Mouse (Mus musculus) forebrain, postnatal 0 days (tissue): ENCODE data around the gene Tacc2. TPM values are rescaled to one million over a fixed set of nuclear protein-coding genes. Genes with fewer than 3 reads are reported as not detected.

Experiments used
- ATAC-seq: fragments of 200-750 bp; cut with Nextera tagmentation; 2 replicates; pipeline ENCODE4 v1.8.0; 2017; ENCODE audit warnings: mild to moderate bottlenecking, moderate library complexity
- DNase-seq: peaks from one replicate; pipeline ENCODE4 v3.0.0-alpha.2; 2015
- H3K27ac ChIP-seq: fragments of 300-500 bp; sonication (generic); 2 replicates; pipeline ENCODE4 v1.5.1; 2014; ENCODE audit warnings: low read depth, mild to moderate bottlenecking, antibody characterized with exemption, low read length, moderate library complexity, mixed read lengths
- H3K27me3 ChIP-seq: fragments of 300-500 bp; sonication (generic); 2 replicates; pipeline ENCODE4 v1.6.1; 2014; ENCODE audit warnings: mild to moderate bottlenecking, low read length, mixed read lengths; ENCODE audit not compliant: insufficient read depth
- H3K36me3 ChIP-seq: fragments of 300-500 bp; sonication (generic); 2 replicates; pipeline ENCODE4 v1.6.1; 2014; ENCODE audit warnings: mild to moderate bottlenecking, moderate library complexity; ENCODE audit not compliant: insufficient read depth
- H3K4me1 ChIP-seq: fragments of 300-500 bp; sonication (generic); 2 replicates; pipeline ENCODE4 v1.6.1; 2014; ENCODE audit warnings: antibody characterized with exemption; ENCODE audit not compliant: insufficient read depth
- H3K4me2 ChIP-seq: fragments of 300-500 bp; sonication (generic); 2 replicates; pipeline ENCODE4 v1.6.1; 2014; ENCODE audit warnings: low read depth, mild to moderate bottlenecking, moderate library complexity
- H3K4me3 ChIP-seq: fragments of 300-500 bp; sonication (generic); 2 replicates; pipeline ENCODE4 v1.5.1; 2014; ENCODE audit warnings: low read depth, low read length, mixed read lengths
- H3K9ac ChIP-seq: fragments of 300-500 bp; sonication (generic); 2 replicates; pipeline ENCODE4 v1.6.1; 2014; ENCODE audit warnings: mild to moderate bottlenecking
- H3K9me3 ChIP-seq: fragments of 300-500 bp; sonication (generic); 2 replicates; pipeline ENCODE4 v1.6.1; 2016; ENCODE audit warnings: low read length
- CTCF ChIP-seq: sonication (generic); IDR thresholded peaks from 2 replicates; pipeline ENCODE4 v1.5.1; 2016; ENCODE audit warnings: antibody characterized with exemption, control low read depth, low read depth
- WGBS: fragments of 180-500 bp; shearing (Covaris S2); extraction: QIAGEN DNeasy Blood & Tissue Kit; methylation state at CpG from one replicate; pipeline ENCODE4 v1.1.7; 2014; 5-methylcytosine and 5-hydroxymethylcytosine counted together
- polyA plus RNA-seq: library from polyadenylated mRNA; unstranded; fragments of >200 nt; fragmentation: Nextera tagmentation; extraction: Ambion mirVana; gene quantifications from 2 replicates; pipeline ENCODE4 v1.2.1, GENCODE M21; 2015
- total RNA-seq: library from RNA; depleted of rRNA; stranded (reverse); fragments of >200 nt; gene quantifications from 2 replicates; pipeline ENCODE4 v1.2.3, GENCODE M21; 2014

Tacc2 gene
- total and polyA plus RNA-seq, 2 experiments from 2014 or later, result 54.1 to 60.9 TPM

DNA sequence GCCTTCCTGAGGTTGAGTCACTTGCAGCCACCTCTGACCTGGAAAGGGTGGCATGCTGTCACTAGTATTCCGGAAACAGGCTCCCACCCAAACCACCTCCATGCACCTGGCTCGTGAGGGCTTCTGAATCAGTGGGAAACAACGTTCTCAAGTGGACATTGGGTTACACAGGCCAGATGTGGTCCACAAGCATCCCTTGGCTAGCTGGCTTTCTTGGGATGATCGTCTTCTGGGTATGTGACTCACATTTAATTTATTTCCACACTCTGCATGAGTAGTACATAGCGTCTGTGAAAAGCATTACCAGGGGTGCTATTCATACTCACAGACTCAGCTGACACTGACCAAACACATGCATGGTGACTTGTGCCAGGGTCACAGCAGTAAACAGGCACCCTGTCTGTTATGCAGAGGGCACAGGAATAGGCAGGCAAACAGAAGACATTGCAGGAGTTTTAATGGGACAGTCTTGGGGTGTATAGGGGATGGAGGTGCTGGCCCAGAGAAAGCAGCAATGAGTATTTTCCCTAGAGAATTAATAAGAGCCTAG lies 205.3 kb downstream of the Tacc2 start:
- no peak for ATAC-seq
- Histone ChIP-seq H3K4me2 (no peak overlapping the region), H3K27ac (no peak overlapping the region), H3K36me3 (no peaks in the 10 kb centered on the region), H3K27me3 (no peaks in the 10 kb centered on the region), H3K9me3 (no peaks in the 10 kb centered on the region), H3K4me1 (no peaks in the 10 kb centered on the region), H3K4me3 (no peak overlapping the region), H3K9ac (no peak overlapping the region)
- no peak for TF ChIP-seq CTCF
- DNase-seq, result no peak
- 88% methylated on average over 5 of the region's 5 CpGs for WGBS

DNA sequence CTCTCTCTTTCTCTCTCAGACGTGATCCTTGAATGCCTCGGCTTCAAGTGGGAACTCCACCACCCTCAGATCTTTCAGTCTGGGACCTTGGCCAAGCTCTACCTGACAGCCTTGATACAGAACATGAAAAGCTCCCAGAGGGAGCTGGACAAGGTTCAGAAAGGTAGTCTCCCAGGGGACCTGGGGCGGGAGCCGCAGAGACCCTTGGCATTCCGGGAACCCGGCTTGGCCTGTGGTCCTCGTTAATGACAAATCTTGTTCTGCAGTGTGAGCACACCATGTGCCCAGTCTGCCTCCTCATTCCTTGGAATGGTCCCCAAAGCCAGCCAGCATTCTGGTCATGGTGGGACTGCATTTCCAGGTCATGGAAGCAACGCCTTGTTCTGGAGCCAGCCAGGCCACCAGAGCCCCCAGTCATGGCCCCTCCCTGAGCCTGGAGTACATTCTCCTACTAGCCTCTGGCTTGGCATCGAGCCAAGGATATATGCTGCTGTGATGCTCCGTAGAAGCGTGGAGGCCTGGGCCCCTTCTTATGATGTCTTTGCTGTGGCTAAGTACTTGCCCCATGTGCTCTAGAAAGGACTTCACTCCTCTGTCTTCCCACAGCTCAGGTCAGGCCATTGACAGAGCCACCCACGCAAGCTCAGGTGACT lies 208.8 kb downstream of the Tacc2 start:
- ATAC-seq (no peak), DNase-seq (no peak)
- no peak for TF ChIP-seq CTCF
- Histone ChIP-seq H3K9ac (no peak overlapping the region), H3K27ac (no peak overlapping the region), H3K9me3 (no peaks in the 10 kb centered on the region), H3K4me1 (no peaks in the 10 kb centered on the region), H3K36me3 (no peaks in the 10 kb centered on the region), H3K27me3 (no peaks in the 10 kb centered on the region), H3K4me2 (no peak overlapping the region), H3K4me3 (no peak overlapping the region)
- 65% methylated on average over 12 of the region's 12 CpGs for WGBS

DNA sequence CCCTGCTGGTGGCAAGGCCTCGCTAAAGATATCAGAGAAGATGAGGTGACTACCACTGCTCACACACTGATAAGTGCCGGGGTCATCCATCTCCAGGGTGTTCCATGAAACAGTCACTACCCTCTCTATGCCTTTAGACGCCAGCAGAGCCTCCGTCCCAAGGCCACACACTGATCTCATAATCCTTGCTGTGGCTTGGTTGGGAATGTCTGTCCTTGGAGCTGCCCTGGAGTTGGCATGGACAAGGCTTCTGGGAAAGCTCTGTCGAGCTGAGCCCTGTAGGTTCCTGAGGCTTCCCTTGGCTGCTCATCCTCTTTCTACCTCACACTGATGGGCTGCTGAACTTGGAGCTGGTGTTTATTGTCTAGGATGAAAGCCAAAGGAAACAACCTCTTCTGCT lies 209.5 kb downstream of the Tacc2 start:
- Histone ChIP-seq H3K4me1 (no peaks in the 10 kb centered on the region), H3K4me3 (no peak overlapping the region), H3K9me3 (no peaks in the 10 kb centered on the region), H3K4me2 (no peak overlapping the region), H3K27me3 (no peaks in the 10 kb centered on the region), H3K9ac (no peak overlapping the region), H3K27ac (no peak overlapping the region), H3K36me3 (no peaks in the 10 kb centered on the region)
- ATAC-seq (no peak), DNase-seq (no peak)
- TF ChIP-seq CTCF, result no peak
- 84% methylated on average over 5 of the region's 5 CpGs for WGBS

DNA sequence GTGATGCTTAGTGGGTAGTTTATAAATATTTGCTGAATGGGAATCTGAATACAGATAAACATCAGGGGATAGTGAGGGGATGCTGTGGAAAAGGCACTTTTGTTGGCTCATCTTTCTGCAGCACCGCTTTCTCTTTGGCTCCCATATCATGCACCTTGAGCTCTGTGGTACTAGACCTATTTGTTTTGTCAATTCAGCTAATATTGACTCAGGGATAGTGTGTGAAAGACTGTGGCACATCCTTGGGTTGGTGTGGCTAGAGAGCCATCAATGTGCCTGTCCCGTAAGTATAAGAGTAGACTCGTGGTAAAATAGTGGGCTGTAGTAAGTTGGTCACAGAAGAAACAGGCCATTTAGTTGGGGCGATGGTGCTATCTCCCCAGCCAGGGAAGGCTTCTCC lies 210.3 kb downstream of the Tacc2 start:
- no peak for ATAC-seq
- H3K4me2 ChIP-seq, result no peak overlapping the region
- no peak for TF ChIP-seq CTCF
- over 99% methylated on average over 4 of the region's 4 CpGs for WGBS
- no peaks in the 10 kb centered on the region for H3K9me3 ChIP-seq
- no peak overlapping the region for H3K27ac ChIP-seq
- no peak for DNase-seq
- H3K9ac ChIP-seq, result no peak overlapping the region
- H3K4me1 ChIP-seq, result no peaks in the 10 kb centered on the region
- no peaks in the 10 kb centered on the region for H3K27me3 ChIP-seq
- no peak overlapping the region for H3K4me3 ChIP-seq
- no peaks in the 10 kb centered on the region for H3K36me3 ChIP-seq

DNA sequence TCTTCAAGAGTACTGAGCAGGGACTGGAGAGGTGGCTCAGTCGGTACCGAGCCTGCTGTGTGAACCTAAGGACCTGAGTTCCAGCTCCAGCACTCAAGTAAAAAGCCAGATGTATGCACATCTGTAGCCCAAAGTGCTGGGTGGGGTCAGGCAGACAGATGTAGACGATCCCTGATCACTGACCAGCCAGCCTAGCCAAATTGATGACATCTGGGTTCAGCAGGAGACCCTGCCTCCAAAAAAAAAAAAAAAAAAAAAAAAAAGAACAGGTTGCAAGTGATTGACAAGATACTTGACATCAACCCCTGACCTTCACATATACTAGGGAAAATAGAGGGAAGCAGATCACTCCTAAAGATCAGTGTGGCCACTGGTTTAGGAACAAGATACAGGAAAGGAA lies 211.7 kb downstream of the Tacc2 start:
- H3K27me3 ChIP-seq, result no peaks in the 10 kb centered on the region
- H3K9me3 ChIP-seq, result no peaks in the 10 kb centered on the region
- 92% methylated on average over 3 of the region's 3 CpGs for WGBS
- H3K27ac ChIP-seq, result no peak overlapping the region
- DNase-seq (no peak), ATAC-seq (no peak)
- H3K4me3 ChIP-seq, result no peak overlapping the region
- no peak overlapping the region for H3K4me2 ChIP-seq
- no peaks in the 10 kb centered on the region for H3K4me1 ChIP-seq
- no peak overlapping the region for H3K9ac ChIP-seq
- TF ChIP-seq CTCF, result no peak
- no peaks in the 10 kb centered on the region for H3K36me3 ChIP-seq

DNA sequence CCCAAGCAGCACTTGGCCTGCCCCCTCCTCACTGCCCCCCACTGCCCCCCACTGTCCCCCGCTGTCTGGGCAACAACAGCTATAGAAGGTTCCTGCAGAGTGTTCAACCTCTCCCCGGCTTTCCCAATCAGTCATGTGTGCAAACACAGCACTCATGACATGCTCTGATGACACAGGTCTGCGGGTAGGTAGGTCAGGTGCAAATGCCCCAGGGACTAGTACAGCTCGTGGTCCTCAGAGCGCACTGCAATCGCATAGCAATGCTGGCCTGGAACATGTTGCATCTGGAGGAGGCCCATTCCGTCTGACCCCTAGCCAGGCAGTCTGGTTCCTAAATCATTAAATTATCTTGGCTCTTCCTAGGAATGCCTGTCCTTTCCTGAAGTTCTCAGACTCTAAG lies 212.2 kb downstream of the Tacc2 start:
- Histone ChIP-seq H3K4me2 (no peak overlapping the region), H3K4me1 (no peaks in the 10 kb centered on the region), H3K9me3 (no peaks in the 10 kb centered on the region), H3K36me3 (no peaks in the 10 kb centered on the region), H3K27me3 (no peaks in the 10 kb centered on the region), H3K9ac (no peak overlapping the region), H3K27ac (no peak overlapping the region), H3K4me3 (no peak overlapping the region)
- DNase-seq, result no peak
- no peak for ATAC-seq
- no peak for TF ChIP-seq CTCF
- WGBS, result 89% methylated on average over 7 of the region's 7 CpGs

DNA sequence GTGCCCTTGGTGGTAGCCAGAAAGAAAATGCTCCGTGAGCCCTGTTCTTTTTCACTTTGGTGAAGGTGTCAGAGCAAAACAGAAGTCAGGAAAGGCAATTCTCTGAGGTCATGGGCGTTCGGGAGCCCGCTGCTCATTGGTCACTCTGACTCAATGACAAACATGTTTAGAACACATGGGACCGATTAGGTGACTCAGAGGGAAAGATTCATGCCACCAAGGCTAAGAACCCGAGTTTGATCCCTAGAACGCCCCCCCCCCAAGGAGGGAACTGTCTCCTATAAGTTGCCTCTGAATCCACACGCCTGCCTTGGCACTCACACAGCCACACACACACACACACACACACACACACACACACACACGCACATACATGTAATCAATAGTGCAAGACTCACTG lies 216.4 kb downstream of the Tacc2 start:
- Histone ChIP-seq H3K36me3 (no peaks in the 10 kb centered on the region), H3K9ac (no peak overlapping the region), H3K27me3 (no peaks in the 10 kb centered on the region), H3K4me1 (no peaks in the 10 kb centered on the region), H3K9me3 (no peaks in the 10 kb centered on the region), H3K4me3 (no peak overlapping the region), H3K27ac (no peak overlapping the region), H3K4me2 (no peak overlapping the region)
- 83% methylated on average over 9 of the region's 9 CpGs for WGBS
- ATAC-seq (no peak), DNase-seq (no peak)
- no peak for TF ChIP-seq CTCF
